27 mouse cellular contexts compared by ENCODE assay signal in genomic region chr4:12560546-12560945, GRCm38 (mm10).
DNase-seq lines count a peak whose midpoint lies in the region; ATAC-seq and TF ChIP-seq lines count a peak whose summit lies in the region.
"Had no signal": no experiment of that assay in that cellular context is flagged by ENCODE, and none has a peak within 500 bp of the region (broad histone marks: within the 10 kb centered on the region; RNA-seq: fewer than 3 reads in every experiment).

No protein-coding gene starts in this region.

- no peak for ATAC-seq in limb, embryonic 12.5 days (ENCODE audit: insufficient number of reproducible peaks, insufficient read depth, low FRiP score, low TSS enrichment, low read depth)
- ATAC-seq in midbrain, embryonic 12.5 days (ENCODE audit: low FRiP score, low read depth): no peak
- no peak for ATAC-seq in midbrain, embryonic 16.5 days
- ATAC-seq: forebrain, embryonic 15.5 days; hindbrain, postnatal 0 days had no signal

- TF ChIP-seq CTCF in E14TG2a.4 (conservative IDR thresholded peaks at IDR 0.05; ENCODE audit: low read length): no peak

- no peaks in the 10 kb centered on the region for H3K9me3 ChIP-seq in limb, embryonic 12.5 days
- H3K9me3 ChIP-seq in limb, embryonic 10.5 days (replicated peaks): no peaks in the 10 kb centered on the region
- no peaks in the 10 kb centered on the region for H3K9me3 ChIP-seq in midbrain, embryonic 12.5 days
- no peaks in the 10 kb centered on the region for H3K9me3 ChIP-seq in midbrain, embryonic 16.5 days (replicated peaks; ENCODE audit: control insufficient read depth, low read length, poor library complexity, severe bottlenecking)
- no peaks in the 10 kb centered on the region for H3K9me3 ChIP-seq in E14TG2a.4 (ENCODE audit: low read length)
- H3K9me3 ChIP-seq: embryonic facial prominence, embryonic 13.5 days; forebrain, embryonic 12.5 days; forebrain, embryonic 15.5 days; heart, embryonic 10.5 days; heart, embryonic 13.5 days had no signal

- H3K27me3 ChIP-seq in limb, embryonic 12.5 days: 0 out of 2 replicates have a peak, but pooled peaks cover 3% of the 10 kb centered on the region
- no peaks in the 10 kb centered on the region for H3K27me3 ChIP-seq in limb, embryonic 10.5 days (ENCODE audit: low read depth, poor library complexity, severe bottlenecking)
- no peaks in the 10 kb centered on the region for H3K27me3 ChIP-seq in midbrain, embryonic 12.5 days
- H3K27me3 ChIP-seq in midbrain, embryonic 16.5 days (ENCODE audit: control insufficient read depth, insufficient read depth, low read depth, low read length): no peaks in the 10 kb centered on the region
- no peaks in the 10 kb centered on the region for H3K27me3 ChIP-seq in E14TG2a.4 (ENCODE audit: insufficient read depth, low read length)
- H3K27me3 ChIP-seq: CH12.LX; embryonic facial prominence, embryonic 13.5 days; forebrain, embryonic 12.5 days; forebrain, embryonic 15.5 days; heart, embryonic 13.5 days had no signal

- WGBS in limb, embryonic 12.5 days: 74% methylated on average over 3 of the region's 3 CpGs
- WGBS in limb, embryonic 10.5 days: 80% methylated on average over 3 of the region's 3 CpGs
- WGBS in midbrain, embryonic 12.5 days: 60% methylated on average over 3 of the region's 3 CpGs
- 56% methylated on average over 3 of the region's 3 CpGs for WGBS in midbrain, embryonic 16.5 days

- H3K27ac ChIP-seq in limb, embryonic 12.5 days: peak overlapping the region; percentile 35; the same call in 1 of the 2 replicates
- H3K27ac ChIP-seq in limb, embryonic 10.5 days: no peak overlapping the region
- H3K27ac ChIP-seq in midbrain, embryonic 12.5 days (replicated peaks): 0 out of 2 replicates have a peak overlapping the region, but pooled peaks have one; percentile 15
- no peak overlapping the region for H3K27ac ChIP-seq in midbrain, embryonic 16.5 days (ENCODE audit: low read length)
- H3K27ac ChIP-seq: embryonic facial prominence, embryonic 13.5 days; forebrain, embryonic 12.5 days; forebrain, embryonic 15.5 days; heart, adult 2 months; heart, embryonic 10.5 days; heart, embryonic 13.5 days; hindbrain, embryonic 14.5 days; hindbrain, postnatal 0 days had no signal

- H3K36me3 ChIP-seq in limb, embryonic 12.5 days: no peaks in the 10 kb centered on the region
- no peaks in the 10 kb centered on the region for H3K36me3 ChIP-seq in limb, embryonic 10.5 days
- no peaks in the 10 kb centered on the region for H3K36me3 ChIP-seq in midbrain, embryonic 12.5 days
- no peaks in the 10 kb centered on the region for H3K36me3 ChIP-seq in midbrain, embryonic 16.5 days (ENCODE audit: control insufficient read depth, insufficient read depth, low read length)
- no peaks in the 10 kb centered on the region for H3K36me3 ChIP-seq in E14TG2a.4 (ENCODE audit: insufficient read depth, low read length)
- H3K36me3 ChIP-seq: embryonic facial prominence, embryonic 13.5 days; forebrain, embryonic 12.5 days; forebrain, embryonic 15.5 days; heart, embryonic 10.5 days; heart, embryonic 13.5 days had no signal

- no peak overlapping the region for H3K4me3 ChIP-seq in limb, embryonic 12.5 days (replicated peaks)
- H3K4me3 ChIP-seq in limb, embryonic 10.5 days: no peak overlapping the region
- H3K4me3 ChIP-seq in midbrain, embryonic 12.5 days: no peak overlapping the region
- H3K4me3 ChIP-seq in midbrain, embryonic 16.5 days (ENCODE audit: low read depth, low read length): no peak overlapping the region
- peak overlapping the region; percentile 17; the same call in 1 of the 2 replicates for H3K4me3 ChIP-seq in E14TG2a.4 (replicated peaks; ENCODE audit: low read length)
- H3K4me3 ChIP-seq: embryonic facial prominence, embryonic 13.5 days; erythroblast, embryonic 14.5 days; forebrain, embryonic 12.5 days; forebrain, embryonic 15.5 days; heart, adult 2 months; heart, embryonic 10.5 days; heart, embryonic 13.5 days had no signal

- no peak overlapping the region for H3K4me2 ChIP-seq in limb, embryonic 12.5 days
- H3K4me2 ChIP-seq in midbrain, embryonic 12.5 days (replicated peaks): no peak overlapping the region
- H3K4me2 ChIP-seq in midbrain, embryonic 16.5 days (ENCODE audit: low read length): no peak overlapping the region
- H3K4me2 ChIP-seq: embryonic facial prominence, embryonic 13.5 days; forebrain, embryonic 12.5 days; forebrain, embryonic 15.5 days; heart, embryonic 13.5 days; hindbrain, embryonic 14.5 days had no signal

- DNase-seq in limb, embryonic 10.5 days (ENCODE audit: low spot score): no peak
- DNase-seq in retina, embryonic 14.5 days (ENCODE audit: low spot score): peak; percentile 54
- no peak for DNase-seq in frontal cortex, adult 2 months (ENCODE audit: extremely low spot score in 1 of 2, low spot score in 1 of 2)
- DNase-seq: adrenal gland, adult 2 months; adrenal gland, postnatal 14 days; B cell, adult 2 months; cerebellum, adult 11-12 months; cerebellum, adult 8-10 months; cerebellum, postnatal 36 days; gastrocnemius, postnatal 10 days; gastrocnemius, postnatal 36 days; heart, adult 2 months; heart, postnatal 14 days; heart, postnatal 4 days had no signal

- H3K4me1 ChIP-seq in limb, embryonic 12.5 days (replicated peaks): peaks cover 25% of the 10 kb centered on the region
- peaks cover 7% of the 10 kb centered on the region; the same call in 1 of the 2 replicates for H3K4me1 ChIP-seq in limb, embryonic 10.5 days
- H3K4me1 ChIP-seq in midbrain, embryonic 12.5 days: peaks cover 12% of the 10 kb centered on the region; the same call in 1 of the 2 replicates
- 0 out of 2 replicates have a peak, but pooled peaks cover 2% of the 10 kb centered on the region for H3K4me1 ChIP-seq in midbrain, embryonic 16.5 days (ENCODE audit: control insufficient read depth, insufficient read depth, low read length)
- H3K4me1 ChIP-seq in E14TG2a.4 (replicated peaks; ENCODE audit: low read depth, low read length): peaks cover 10% of the 10 kb centered on the region; the same call in 1 of the 2 replicates
- H3K4me1 ChIP-seq: embryonic facial prominence, embryonic 13.5 days; heart, embryonic 10.5 days had no signal

- no peak overlapping the region for H3K9ac ChIP-seq in limb, embryonic 12.5 days (replicated peaks)
- H3K9ac ChIP-seq in midbrain, embryonic 12.5 days (replicated peaks): no peak overlapping the region
- no peak overlapping the region for H3K9ac ChIP-seq in midbrain, embryonic 16.5 days (ENCODE audit: low read depth, low read length)
- H3K9ac ChIP-seq: embryonic facial prominence, embryonic 13.5 days; forebrain, embryonic 12.5 days; forebrain, embryonic 15.5 days; heart, embryonic 13.5 days; hindbrain, embryonic 14.5 days had no signal

Comparison
In these comparisons a context has a peak if more than half of its experiments do, and no peak if none do; other contexts are left out.
1. H3K27ac ChIP-seq: peak in limb, embryonic 12.5 days (single experiment) and midbrain, embryonic 12.5 days (single experiment); none in limb, embryonic 10.5 days (single experiment) and midbrain, embryonic 16.5 days (single experiment).